Mouse (Mus musculus): ENCODE measurements around the gene Pigk. TPM values are rescaled to one million over a fixed set of nuclear protein-coding genes. Genes with fewer than 3 reads are reported as not detected.

Pigk gene
- polyA plus RNA-seq, 1 experiment from 2014 or later: 44.6 TPM

GRCm38 (mm10) chr3:152735601-152736250 lies 21.8 kb downstream of the Pigk start:
- Histone ChIP-seq H3K9me3 (ENCODE audit: low read length) (no peaks in the 10 kb centered on the region), H3K4me3 (ENCODE audit: low read depth, low read length) (no peak overlapping the region), H3K4me2 (replicated peaks; ENCODE audit: low read depth, low read length) (no peak overlapping the region), H3K9ac (replicated peaks; ENCODE audit: low read depth) (no peak overlapping the region), H3K4me1 (ENCODE audit: insufficient read depth, low read depth, low read length) (no peaks in the 10 kb centered on the region), H3K36me3 (ENCODE audit: insufficient read depth, low read length) (0 out of 2 replicates have a peak, but pooled peaks cover 4% of the 10 kb centered on the region), H3K27me3 (replicated peaks; ENCODE audit: insufficient read depth, low read length) (no peaks in the 10 kb centered on the region), H3K27ac (ENCODE audit: low read length) (no peak overlapping the region)
- ATAC-seq (no peak), DNase-seq (ENCODE audit: low spot score) (no peak)
- WGBS: 59% methylated on average over 10 of the region's 10 CpGs
- TF ChIP-seq CTCF (IDR thresholded peaks at IDR 0.05) (no peak), EP300 (IDR thresholded peaks at IDR 0.05) (no peak)

GRCm38 (mm10) chr3:152744301-152744700 lies 30.4 kb downstream of the Pigk start:
- no peaks in the 10 kb centered on the region for H3K4me1 ChIP-seq (ENCODE audit: insufficient read depth, low read depth, low read length)
- 75% methylated on average over 12 of the region's 12 CpGs for WGBS
- no peak for DNase-seq (ENCODE audit: low spot score)

GRCm38 (mm10) chr3:152745611-152746010 lies 31.7 kb downstream of the Pigk start:
- DNase-seq (ENCODE audit: low spot score): no peak
- Histone ChIP-seq H3K27ac (ENCODE audit: low read length) (no peak overlapping the region), H3K27me3 (replicated peaks; ENCODE audit: insufficient read depth, low read length) (no peaks in the 10 kb centered on the region), H3K4me1 (ENCODE audit: insufficient read depth, low read depth, low read length) (no peaks in the 10 kb centered on the region), H3K36me3 (ENCODE audit: insufficient read depth, low read length) (0 out of 2 replicates have a peak, but pooled peaks cover under 1% of the 10 kb centered on the region), H3K4me3 (ENCODE audit: low read depth, low read length) (no peak overlapping the region), H3K4me2 (replicated peaks; ENCODE audit: low read depth, low read length) (no peak overlapping the region), H3K9me3 (ENCODE audit: low read length) (no peaks in the 10 kb centered on the region), H3K9ac (replicated peaks; ENCODE audit: low read depth) (no peak overlapping the region)
- 89% methylated on average over 9 of the region's 9 CpGs for WGBS
- TF ChIP-seq EP300 (IDR thresholded peaks at IDR 0.05) (no peak), CTCF (IDR thresholded peaks at IDR 0.05) (no peak)
- ATAC-seq: no peak

More at GRCm38 (mm10) chr3:152744301-152744700, 30.4 kb downstream of the Pigk start:
- H3K27ac ChIP-seq (ENCODE audit: low read length): no peak overlapping the region
- no peaks in the 10 kb centered on the region for H3K9me3 ChIP-seq (ENCODE audit: low read length)
- no peak overlapping the region for H3K4me2 ChIP-seq (replicated peaks; ENCODE audit: low read depth, low read length)
- H3K36me3 ChIP-seq (ENCODE audit: insufficient read depth, low read length): 0 out of 2 replicates have a peak, but pooled peaks cover 4% of the 10 kb centered on the region
- H3K27me3 ChIP-seq (replicated peaks; ENCODE audit: insufficient read depth, low read length): no peaks in the 10 kb centered on the region
- no peak overlapping the region for H3K4me3 ChIP-seq (ENCODE audit: low read depth, low read length)
- no peak overlapping the region for H3K9ac ChIP-seq (replicated peaks; ENCODE audit: low read depth)
- no peak for ATAC-seq
- no peak for TF ChIP-seq CTCF (IDR thresholded peaks at IDR 0.05)
- no peak for TF ChIP-seq EP300 (IDR thresholded peaks at IDR 0.05)

- 33% methylated on average over 3 of the region's 3 CpGs for WGBS
- Histone ChIP-seq H3K4me3 (ENCODE audit: low read depth, low read length) (no peak overlapping the region), H3K9me3 (ENCODE audit: low read length) (no peaks in the 10 kb centered on the region), H3K27ac (ENCODE audit: low read length) (no peak overlapping the region), H3K27me3 (replicated peaks; ENCODE audit: insufficient read depth, low read length) (no peaks in the 10 kb centered on the region), H3K4me1 (ENCODE audit: insufficient read depth, low read depth, low read length) (no peaks in the 10 kb centered on the region), H3K9ac (replicated peaks; ENCODE audit: low read depth) (no peak overlapping the region), H3K4me2 (replicated peaks; ENCODE audit: low read depth, low read length) (no peak overlapping the region), H3K36me3 (ENCODE audit: insufficient read depth, low read length) (no peaks in the 10 kb centered on the region)
- ATAC-seq (no peak), DNase-seq (ENCODE audit: low spot score) (peak; percentile 84)
- TF ChIP-seq EP300 (IDR thresholded peaks at IDR 0.05) (no peak), CTCF (IDR thresholded peaks at IDR 0.05) (peak; percentile 75)
Measured at GRCm38 (mm10) chr3:152749461-152749871, 35.6 kb downstream of the Pigk start.

- Histone ChIP-seq H3K9ac (replicated peaks; ENCODE audit: low read depth) (no peak overlapping the region), H3K4me3 (ENCODE audit: low read depth, low read length) (no peak overlapping the region), H3K9me3 (ENCODE audit: low read length) (no peaks in the 10 kb centered on the region), H3K4me2 (replicated peaks; ENCODE audit: low read depth, low read length) (no peak overlapping the region), H3K27me3 (replicated peaks; ENCODE audit: insufficient read depth, low read length) (no peaks in the 10 kb centered on the region), H3K27ac (ENCODE audit: low read length) (no peak overlapping the region), H3K36me3 (ENCODE audit: insufficient read depth, low read length) (no peaks in the 10 kb centered on the region), H3K4me1 (ENCODE audit: insufficient read depth, low read depth, low read length) (no peaks in the 10 kb centered on the region)
- no peak for ATAC-seq
- DNase-seq (ENCODE audit: low spot score): no peak
- 57% methylated on average over 2 of the region's 2 CpGs for WGBS
- TF ChIP-seq CTCF (IDR thresholded peaks at IDR 0.05): no peak
Measured at GRCm38 (mm10) chr3:152749881-152750280, 36.0 kb downstream of the Pigk start.

GRCm38 (mm10) chr3:152752911-152753310 lies 39.0 kb downstream of the Pigk start:
- H3K27ac ChIP-seq (ENCODE audit: low read length): no peak overlapping the region
- no peak for TF ChIP-seq EP300 (IDR thresholded peaks at IDR 0.05)
- TF ChIP-seq CTCF (IDR thresholded peaks at IDR 0.05): no peak
- H3K4me2 ChIP-seq (replicated peaks; ENCODE audit: low read depth, low read length): no peak overlapping the region
- 97% methylated on average over 1 of the region's 1 CpGs for WGBS
- no peak overlapping the region for H3K4me3 ChIP-seq (ENCODE audit: low read depth, low read length)
- no peak for DNase-seq (ENCODE audit: low spot score)
- H3K9me3 ChIP-seq (ENCODE audit: low read length): no peaks in the 10 kb centered on the region
- H3K36me3 ChIP-seq (ENCODE audit: insufficient read depth, low read length): no peaks in the 10 kb centered on the region
- H3K9ac ChIP-seq (replicated peaks; ENCODE audit: low read depth): no peak overlapping the region
- no peak for ATAC-seq
- H3K4me1 ChIP-seq (ENCODE audit: insufficient read depth, low read depth, low read length): no peaks in the 10 kb centered on the region
- no peaks in the 10 kb centered on the region for H3K27me3 ChIP-seq (replicated peaks; ENCODE audit: insufficient read depth, low read length)
